Mouse (Mus musculus): Measurements from ENCODE around the gene Olfr521. TPM values are rescaled to one million over a fixed set of nuclear protein-coding genes. Genes with fewer than 3 reads are reported as not detected.
"Not testable (repeated sequence)": the region's sequence is repeated elsewhere in the genome, so short reads cannot be mapped to it uniquely, and the experiment has no call there.

Olfr521 gene
- not detected for total RNA-seq (2021)

DNA sequence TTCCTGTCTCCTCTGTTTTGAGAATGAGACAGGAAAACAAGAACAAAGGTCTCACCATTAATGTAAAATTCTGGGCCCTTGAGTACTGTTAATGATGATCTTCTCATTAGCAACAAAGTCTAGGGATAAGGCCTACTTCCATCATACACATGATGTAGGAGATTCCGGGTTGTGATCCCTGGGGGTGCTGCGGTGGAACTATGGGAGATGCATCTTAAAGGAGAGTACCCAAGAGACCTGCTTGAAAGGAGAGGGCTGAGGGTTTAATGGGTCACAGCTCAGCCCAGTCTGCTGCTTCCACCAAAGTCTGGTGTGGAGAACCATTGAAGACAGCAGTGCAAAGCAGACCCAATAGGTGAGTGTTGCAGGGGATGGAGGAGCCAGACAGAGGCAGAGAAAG, at the start of gene Olfr521:
Gene Olfr521, plus strand, starts transcription at position 301 of the 400 bp plus-strand sequence.
- intact Hi-C loops (cut with DNase I): loop anchor here (10.0 kb wide), 1 partner anchor 292 kb away; no protein-coding TSS in a partner anchor
- no peak for DNase-seq (ENCODE audit: low spot score in 2 of 2)

DNA sequence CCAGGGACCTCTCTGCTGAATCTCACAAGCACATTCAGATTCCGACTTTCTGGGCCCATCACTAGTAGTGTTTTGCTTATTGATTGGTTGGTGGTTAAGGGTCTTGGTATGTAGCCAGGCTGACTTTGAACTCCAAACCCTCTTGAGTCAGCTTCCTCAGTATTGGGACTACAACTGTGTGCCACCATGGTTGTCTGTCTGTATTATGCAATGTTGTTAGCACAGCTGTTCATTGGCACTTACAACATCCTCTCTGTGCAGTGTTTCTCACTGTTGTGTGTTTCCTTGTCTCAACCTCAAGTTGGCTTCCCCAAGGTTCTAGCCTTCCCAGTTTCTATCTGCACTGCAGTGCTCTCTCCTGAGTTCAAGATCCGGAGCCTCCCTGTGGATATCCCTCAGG, 46.8 kb upstream of the Olfr521 start:
- no peak for DNase-seq (ENCODE audit: low spot score in 2 of 2)
- intact Hi-C loops (cut with DNase I): no loop called here

DNA sequence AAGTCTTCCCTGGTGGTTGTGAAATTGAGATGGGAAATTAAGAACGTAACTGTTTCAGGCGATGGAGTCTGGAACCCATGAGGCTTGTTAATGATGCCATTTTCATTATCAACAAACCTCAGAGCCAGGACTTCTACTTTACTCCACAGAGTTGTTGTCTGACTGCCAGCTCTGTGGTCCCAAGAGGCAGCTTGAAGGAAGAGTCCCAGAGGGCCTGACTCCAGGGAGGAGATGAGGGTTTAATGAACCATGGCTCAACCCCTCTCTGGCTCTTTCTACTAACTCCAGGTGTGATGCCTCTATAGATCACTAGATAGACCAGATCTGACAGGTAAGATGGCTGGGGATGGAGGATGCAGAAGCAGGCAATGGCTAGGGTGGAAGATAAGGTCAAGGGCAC, 33.3 kb upstream of the Olfr521 start, which contains the start of gene Olfr520:
Gene Olfr520, plus strand, starts transcription at position 301 of the 400 bp plus-strand sequence.
- DNase-seq (ENCODE audit: low spot score in 2 of 2): no peak
- intact Hi-C loops (cut with DNase I): no loop called here

DNA sequence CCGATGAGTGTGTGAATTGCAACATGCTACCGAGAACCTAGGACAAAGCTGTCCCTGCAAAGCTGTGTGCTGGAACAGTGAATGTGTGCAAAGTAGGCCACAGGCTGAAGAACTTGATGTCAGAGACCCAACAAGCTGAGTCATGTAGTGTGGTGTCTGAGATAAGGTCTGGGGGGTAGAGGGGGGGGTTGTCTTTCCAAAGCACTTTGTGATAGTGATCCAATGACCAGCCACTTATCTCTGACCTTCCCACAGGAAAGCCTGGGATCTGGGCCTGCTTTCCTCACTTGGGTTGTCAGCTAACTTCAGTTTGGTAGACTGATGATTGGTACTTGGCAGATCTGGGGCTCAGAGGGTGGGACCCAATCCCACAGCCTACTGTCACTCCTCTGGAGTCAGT, 28.7 kb upstream of the Olfr521 start:
- intact Hi-C loops (cut with DNase I): no loop called here
- DNase-seq (ENCODE audit: low spot score in 2 of 2): no peak

DNA sequence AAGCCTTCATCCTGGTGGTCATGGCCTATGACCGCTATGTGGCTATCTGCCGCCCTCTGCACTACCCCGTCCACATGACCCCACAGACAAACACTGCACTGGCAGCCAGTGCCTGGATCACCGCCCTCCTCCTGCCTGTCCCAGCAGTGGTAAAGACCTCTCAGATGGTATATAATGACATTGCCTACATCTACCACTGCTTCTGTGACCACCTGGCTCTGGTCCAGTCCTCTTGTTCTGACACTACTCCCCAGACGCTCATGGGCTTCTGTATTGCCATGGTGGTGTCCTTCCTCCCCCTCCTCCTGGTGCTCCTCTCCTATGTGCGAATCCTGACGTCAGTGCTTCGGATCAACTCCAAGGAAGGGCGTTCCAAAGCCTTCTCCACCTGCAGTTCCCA, 27.8 kb upstream of the Olfr521 start:
- DNase-seq (ENCODE audit: low spot score in 2 of 2); intact Hi-C loops (cut with DNase I): not testable (repeated sequence)

DNA sequence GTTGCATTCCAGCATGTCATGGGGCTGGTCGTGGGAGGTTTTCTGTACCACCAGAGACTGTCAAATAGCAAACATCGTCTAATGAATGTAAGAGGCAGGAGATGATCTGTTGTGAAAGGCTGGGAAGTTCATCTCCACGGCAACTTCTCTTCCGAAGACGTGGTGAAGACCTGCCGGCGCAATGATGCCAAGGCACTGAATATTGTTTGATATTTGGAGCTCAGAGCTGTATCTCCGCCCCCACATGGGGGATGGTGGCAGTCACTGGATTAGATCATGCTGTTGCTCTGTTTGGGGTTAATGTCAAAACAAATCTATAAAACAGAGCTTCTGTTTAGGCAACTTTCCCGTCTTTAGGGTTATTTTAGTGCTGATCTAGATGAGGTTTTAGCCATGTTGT, 24.0 kb upstream of the Olfr521 start:
- intact Hi-C loops (cut with DNase I): no loop called here
- DNase-seq (ENCODE audit: low spot score in 2 of 2): peak; percentile 4 to 10

DNA sequence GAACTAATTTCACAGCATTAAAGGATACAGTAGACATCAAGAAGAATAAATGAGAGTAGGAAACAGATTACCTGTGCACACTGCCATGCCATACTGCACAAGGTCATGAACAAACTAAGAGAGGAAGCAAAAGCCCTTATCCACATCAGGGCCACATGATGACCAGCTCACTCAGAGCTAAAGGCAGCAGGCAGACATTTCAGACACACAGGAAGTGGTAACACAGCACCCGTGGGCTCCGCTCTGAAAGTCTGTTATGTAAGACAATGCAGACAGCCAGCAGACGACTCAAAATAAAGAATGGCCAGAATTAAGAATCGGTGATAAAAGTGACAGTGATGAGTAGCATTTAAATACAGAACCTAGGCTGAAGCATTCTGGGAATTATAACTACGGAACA, 18.1 kb downstream of the Olfr521 start:
- intact Hi-C loops (cut with DNase I): no loop called here
- DNase-seq (ENCODE audit: low spot score in 2 of 2): peak; percentile 13 to 28

DNA sequence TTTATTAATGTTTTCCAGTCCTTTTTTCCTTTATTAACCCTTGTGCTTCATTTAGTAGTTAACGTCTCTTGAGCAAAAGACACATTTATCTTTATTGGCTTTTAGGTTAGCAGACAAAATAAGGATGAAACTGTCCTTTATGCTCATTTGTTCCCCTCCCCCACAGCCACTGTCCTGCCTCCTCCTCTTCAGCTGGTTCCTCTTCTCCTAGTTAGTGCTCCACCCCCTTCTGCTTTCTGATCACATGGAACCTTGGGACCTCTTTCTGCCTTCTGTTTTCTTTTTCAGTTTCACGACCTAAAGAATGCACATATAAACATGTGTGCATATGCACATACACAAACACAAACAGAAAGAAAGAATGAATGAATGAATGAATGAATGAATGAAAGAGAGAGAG, 18.6 kb downstream of the Olfr521 start:
- DNase-seq (ENCODE audit: low spot score in 2 of 2): no peak
- intact Hi-C loops (cut with DNase I): no loop called here

DNA sequence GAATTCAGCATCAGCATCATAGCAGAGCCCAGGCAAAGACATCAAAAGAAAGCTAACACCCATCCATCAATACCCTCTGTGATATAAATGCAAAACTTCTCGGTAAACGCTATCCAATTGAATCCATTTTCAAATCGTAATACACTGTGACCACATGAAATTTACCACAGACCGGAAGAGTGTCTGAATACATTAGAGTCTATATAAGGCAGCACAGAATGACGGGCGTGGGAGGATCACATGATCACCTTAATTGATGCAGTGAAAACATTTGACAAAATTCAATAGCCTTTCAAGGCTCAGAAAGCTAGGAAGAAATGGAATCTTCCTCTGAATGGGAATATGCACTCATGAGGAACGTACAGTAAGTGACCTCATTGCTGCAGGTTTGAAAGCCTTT, 20.1 kb downstream of the Olfr521 start:
- intact Hi-C loops (cut with DNase I): no loop called here
- peak; percentile 3 to 34 for DNase-seq (ENCODE audit: low spot score in 2 of 2)

DNA sequence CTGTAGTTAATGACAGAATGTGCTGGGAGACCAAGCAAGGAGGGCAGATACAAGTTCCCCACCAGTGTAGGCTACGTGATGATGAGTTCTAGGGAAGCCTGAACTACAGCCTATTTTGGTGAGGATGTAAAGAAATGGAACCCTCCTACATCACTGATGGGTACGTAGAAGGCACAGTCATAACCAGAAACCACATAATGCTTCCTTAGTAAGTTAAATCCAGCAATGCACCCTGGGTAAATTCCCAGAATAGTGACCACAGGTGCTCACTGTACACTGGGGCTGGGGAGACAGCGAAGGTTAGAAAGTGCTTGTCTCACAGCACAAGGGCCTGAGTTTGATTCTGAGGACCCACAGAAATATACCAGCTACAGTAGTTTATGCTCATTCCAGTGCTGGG, 22.2 kb downstream of the Olfr521 start:
- no peak for DNase-seq (ENCODE audit: low spot score in 2 of 2)
- intact Hi-C loops (cut with DNase I): no loop called here

DNA sequence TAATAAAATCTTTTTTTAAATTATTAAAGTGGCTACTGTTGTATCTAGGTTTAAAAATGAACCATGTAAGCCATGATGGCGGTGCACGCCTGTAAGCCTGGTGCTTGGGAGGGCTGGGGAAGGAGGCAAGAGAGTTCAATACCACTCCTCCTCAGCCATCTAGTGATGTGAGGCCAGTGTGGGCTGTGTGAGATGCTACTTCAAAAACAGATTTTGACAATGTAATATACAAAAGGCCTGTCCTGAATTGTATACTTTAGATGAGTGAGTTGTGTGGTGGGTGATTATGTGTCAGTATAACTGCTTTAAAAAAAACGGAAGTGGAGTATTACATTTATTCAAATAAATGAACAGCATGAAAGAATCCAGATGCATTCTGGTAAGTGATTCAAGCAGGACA, 23.5 kb downstream of the Olfr521 start:
- no peak for DNase-seq (ENCODE audit: low spot score in 2 of 2)
- intact Hi-C loops (cut with DNase I): no loop called here

DNA sequence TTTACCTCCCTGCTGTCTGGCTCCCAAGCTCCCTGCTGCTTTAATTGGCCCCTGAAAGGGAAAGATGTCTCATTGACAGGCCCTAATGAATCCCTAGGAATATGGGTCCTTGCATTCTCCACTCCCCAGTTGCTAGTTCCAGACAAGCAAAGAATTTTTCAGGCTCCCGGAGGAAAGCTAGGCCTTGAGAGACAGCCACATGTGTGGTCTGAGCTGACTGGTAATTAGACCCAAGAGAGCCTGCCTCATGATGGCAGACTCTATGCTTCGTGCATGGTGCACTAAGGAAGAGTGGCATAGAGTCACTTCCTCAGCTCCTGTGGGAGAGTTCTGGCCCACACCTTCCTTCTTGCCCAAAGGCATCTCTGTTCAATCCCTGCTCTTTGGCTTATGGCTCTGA, 24.6 kb downstream of the Olfr521 start:
- intact Hi-C loops (cut with DNase I): no loop called here
- DNase-seq (ENCODE audit: low spot score in 2 of 2): no peak

DNA sequence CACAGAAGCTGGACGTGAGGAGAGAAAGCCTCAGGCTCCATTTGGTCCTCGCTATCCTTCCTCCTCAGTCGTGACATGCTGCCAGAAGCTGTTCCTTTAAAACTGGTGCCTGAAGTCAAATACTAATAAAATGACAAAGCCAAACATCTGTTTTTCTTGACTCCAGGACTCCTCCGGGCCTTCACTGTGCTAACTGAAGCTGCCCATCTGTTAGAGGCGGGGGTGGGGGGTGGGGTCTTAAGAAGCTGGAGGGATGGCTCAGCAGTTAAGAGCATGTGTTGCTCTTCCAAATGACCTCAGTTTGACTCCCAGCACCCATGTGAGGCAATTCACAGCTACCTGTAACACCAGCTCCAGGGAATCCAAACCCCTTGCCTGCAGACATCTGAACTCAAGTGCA, 25.3 kb downstream of the Olfr521 start:
- no peak for DNase-seq (ENCODE audit: low spot score in 2 of 2)
- intact Hi-C loops (cut with DNase I): no loop called here

DNA sequence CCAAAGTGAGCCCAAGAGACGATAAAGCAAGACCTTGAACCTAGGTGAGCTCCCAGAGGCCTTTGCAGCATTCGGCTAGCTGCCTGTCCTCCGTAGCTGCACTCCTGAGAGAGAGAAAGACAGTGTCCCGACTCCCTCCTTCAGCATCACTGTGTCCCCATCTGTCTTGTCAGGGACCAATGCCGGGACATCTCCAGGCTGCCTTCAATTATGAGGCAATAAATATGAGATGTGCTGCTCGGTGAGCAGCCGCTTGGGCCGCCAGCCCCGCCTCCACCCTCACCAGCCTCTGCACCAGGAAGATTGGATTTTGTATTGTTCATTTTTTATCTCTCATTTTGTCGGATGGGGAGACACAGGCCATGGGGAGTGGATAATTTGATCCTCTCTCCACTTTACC, 27.5 kb downstream of the Olfr521 start:
- intact Hi-C loops (cut with DNase I): no loop called here
- no peak for DNase-seq (ENCODE audit: low spot score in 2 of 2)

DNA sequence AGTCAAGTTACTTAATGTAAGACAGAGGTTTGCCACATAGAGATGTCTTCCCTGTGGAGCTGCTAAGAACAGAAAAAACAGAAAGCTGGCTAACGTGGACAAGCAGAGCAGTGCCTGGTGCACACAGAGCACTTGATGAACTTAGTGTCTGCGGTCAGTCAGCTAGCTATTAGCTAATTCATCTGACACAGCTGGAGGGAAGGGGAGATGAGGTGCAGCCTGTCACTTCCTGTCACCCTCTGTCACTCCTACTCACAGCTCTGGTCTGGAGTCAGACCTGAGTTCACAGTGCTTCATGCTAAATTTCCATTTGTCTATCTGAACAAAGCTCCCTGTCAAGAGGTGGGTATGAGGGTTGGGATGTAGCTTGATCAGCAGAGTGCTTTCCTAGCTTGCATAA, 30.8 kb downstream of the Olfr521 start:
- intact Hi-C loops (cut with DNase I): no loop called here
- DNase-seq (ENCODE audit: low spot score in 2 of 2): no peak

DNA sequence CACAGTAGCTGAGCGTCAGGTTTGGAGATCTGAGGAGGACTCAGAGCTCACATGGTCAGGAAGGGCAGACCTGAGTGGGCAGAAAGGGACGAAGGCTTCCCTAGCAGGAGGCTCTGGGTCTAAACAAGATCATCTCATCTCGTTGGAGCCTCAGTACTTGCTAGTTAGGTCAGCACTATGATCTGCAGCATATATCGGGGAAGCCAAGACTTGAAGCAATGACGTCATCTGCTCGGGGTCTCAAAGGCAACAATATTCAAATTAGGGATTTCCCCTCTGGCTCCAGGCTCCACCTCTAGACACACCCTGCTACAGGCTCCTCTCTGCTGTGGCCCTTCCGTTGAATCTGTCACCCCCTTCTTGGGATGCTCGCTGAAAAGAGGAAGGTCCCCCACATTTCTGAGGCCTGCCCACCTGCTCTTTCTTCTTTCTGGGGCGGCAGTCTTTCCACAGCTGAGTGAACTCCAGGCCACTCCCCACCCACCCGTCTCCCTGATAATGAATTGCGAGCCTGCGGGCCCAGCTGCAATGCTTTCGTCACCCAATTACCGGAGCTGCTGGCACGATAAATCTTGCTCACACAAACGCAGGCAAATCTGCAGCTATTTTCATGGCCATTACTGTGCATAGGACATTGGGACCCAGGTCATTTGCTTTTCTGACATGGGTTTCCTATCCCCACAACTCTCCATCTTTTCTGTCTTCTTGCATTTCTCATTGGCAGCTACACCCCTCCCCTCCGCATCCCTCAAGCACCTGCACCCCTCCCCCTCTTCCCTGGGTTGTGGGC, 32.1 kb downstream of the Olfr521 start:
- DNase-seq (ENCODE audit: low spot score in 2 of 2): peak; percentile 25 to 41
- intact Hi-C loops (cut with DNase I): loop anchor here (5.0 kb wide), 2 partner anchors 83 to 293 kb away; partner anchors contain the start of gene Slco2b1

DNA sequence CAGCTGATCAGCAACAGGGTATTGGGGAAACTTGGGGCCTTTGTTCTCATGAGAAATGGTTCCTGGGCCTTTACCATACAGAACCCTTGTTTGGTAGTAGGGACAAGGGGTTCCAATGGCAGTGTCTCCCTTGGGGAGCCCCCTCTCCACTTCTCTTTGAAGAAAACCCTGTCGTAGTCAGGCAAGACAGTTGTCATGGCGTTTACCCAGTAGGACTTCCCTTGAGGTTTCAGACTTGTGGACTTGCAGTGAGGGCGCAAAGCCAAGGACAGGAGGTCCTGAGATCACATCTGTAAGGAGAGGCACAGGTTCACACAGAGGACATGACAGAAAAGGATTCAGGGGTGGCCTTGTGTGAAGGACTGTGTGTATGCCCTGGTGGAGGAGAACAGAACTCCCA, 33.2 kb downstream of the Olfr521 start:
- intact Hi-C loops (cut with DNase I): loop anchor here (5.0 kb wide), 2 partner anchors 84 to 294 kb away; partner anchors contain the start of gene Slco2b1
- DNase-seq (ENCODE audit: low spot score in 2 of 2): peak in 1 of 2 experiments; percentile 3

DNA sequence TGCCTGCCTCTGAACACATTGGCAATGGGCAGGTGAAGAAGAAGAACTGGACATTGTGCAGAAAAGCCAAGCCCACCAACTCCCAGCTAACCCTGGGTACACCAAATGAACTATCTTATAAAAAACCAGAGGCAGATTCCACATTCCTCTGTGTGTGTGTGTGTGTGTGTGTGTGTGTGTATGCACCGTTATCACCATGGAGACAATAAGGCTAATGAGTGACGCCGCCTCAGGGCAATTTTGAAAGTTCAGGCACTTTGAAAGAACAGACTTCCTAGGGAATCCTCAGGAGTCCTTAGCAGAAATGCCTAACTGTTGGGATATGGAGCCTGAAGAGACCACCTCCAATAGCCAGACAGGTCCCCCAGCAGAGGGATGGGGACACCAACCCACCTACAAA, 34.0 kb downstream of the Olfr521 start:
- intact Hi-C loops (cut with DNase I): loop anchor here (5.0 kb wide), 2 partner anchors 85 to 295 kb away; partner anchors contain the start of gene Slco2b1
- DNase-seq (ENCODE audit: low spot score in 2 of 2): no peak

DNA sequence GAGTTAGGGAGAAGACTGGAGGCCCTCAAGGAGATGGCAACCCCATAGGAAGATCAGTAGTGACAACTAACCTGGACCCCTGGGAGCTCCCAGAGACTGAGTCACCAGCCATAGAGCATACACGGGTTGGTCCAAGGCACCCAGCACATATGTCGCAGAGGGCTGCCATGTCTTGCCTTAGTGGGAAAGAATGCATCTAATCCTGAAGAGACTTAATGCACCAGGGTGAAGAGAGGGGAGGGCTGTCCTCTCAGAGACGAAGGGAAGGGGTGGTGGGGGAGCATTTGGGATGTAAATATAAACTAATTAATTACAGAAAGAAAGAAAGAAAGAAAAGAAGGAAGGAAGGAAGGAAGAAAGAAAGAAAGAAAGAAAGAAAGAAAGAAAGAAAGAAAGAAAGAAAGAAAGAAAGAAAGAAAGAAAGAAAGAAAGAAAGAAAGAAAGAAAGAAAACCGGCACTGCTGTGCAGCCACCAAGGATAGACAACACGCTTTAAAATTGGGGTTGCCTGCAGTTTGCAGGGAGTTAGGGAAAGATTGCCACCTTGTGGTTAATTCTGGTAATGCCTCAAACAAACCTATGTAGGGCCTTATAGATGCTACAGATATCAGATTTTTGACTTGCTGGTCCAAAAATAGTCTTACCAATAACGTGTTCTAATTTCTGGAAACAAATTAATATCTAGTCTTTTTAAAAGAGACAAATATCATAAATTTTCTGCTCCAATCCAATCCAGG, 34.8 kb downstream of the Olfr521 start:
- intact Hi-C loops (cut with DNase I): loop anchor here (1.0 to 5.0 kb wide), 4 partner anchors 86 to 296 kb away; partner anchors contain the start of gene Slco2b1
- peak; percentile 81 to 84 for DNase-seq (ENCODE audit: low spot score in 2 of 2)

DNA sequence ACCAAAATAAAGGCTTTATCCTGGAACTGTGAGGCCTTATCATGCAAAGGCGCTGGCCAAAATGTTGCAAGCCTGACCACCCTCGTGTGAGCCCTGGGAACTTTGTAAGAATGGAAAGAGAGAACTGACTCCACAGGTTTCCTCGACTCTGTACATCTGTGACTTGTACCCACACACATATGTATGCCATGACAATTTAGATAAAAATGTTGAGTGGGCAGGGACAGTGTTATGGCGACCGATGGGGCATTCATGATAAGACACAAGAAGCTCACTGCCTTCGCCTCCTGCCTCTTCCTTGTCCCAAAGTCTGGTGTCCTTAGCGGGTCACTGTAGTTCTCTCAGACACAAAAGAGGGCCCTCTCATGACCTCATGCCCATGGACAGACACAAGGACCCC, 35.8 kb downstream of the Olfr521 start:
- DNase-seq (ENCODE audit: low spot score in 2 of 2): no peak
- intact Hi-C loops (cut with DNase I): loop anchor here (2.0 to 5.0 kb wide), 3 partner anchors 87 to 297 kb away; partner anchors contain the start of gene Slco2b1

DNA sequence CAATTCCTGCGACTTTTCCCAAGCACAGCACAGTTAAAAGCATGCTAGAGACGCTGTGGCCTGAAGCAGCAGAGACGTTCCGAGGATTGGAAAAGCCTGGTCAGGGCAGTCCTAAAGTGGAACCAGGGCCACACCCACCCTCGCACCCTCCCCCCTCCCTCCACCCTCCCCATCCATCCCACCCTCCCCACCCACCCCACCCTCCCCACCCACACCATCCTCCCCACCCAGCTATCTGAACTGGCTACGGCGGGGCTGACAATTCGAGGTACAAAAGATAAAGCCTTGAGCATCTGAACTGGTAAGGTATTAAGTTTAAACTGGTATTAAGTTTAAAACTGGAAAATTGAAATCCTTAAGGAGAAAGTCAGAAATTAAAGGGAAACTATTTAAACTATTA, 40.2 kb downstream of the Olfr521 start:
- intact Hi-C loops (cut with DNase I): no loop called here
- DNase-seq (ENCODE audit: low spot score in 2 of 2): no peak

Data from left cerebral cortex, postnatal 25 days (tissue).